Mouse (Mus musculus): ENCODE measurements around the gene Ust. TPM values are rescaled to one million over a fixed set of nuclear protein-coding genes. Genes with fewer than 3 reads are reported as not detected.

Gene Ust
- polyA plus RNA-seq, 1 experiment from 2014 or later = 3.4 TPM

- no peak for ATAC-seq (ENCODE audit: insufficient read depth, low FRiP score)
- Histone ChIP-seq H3K9ac (ENCODE audit: low read length) (no peak overlapping the region), H3K4me2 (ENCODE audit: low read depth, low read length) (no peak overlapping the region), H3K27me3 (ENCODE audit: control insufficient read depth, insufficient read depth, low read length) (no peaks in the 10 kb centered on the region), H3K27ac (ENCODE audit: low read length) (no peak overlapping the region), H3K36me3 (ENCODE audit: control insufficient read depth, insufficient read depth, low read length) (no peaks in the 10 kb centered on the region), H3K9me3 (replicated peaks; ENCODE audit: control insufficient read depth, low read length) (no peaks in the 10 kb centered on the region), H3K4me1 (ENCODE audit: control insufficient read depth, insufficient read depth, low read length) (peaks cover 9% of the 10 kb centered on the region), H3K4me3 (replicated peaks; ENCODE audit: low read length) (no peak overlapping the region)
- 58% methylated on average over 1 of the region's 1 CpGs for WGBS
These were observed 53.4 kb downstream of the Ust start for GRCm38 (mm10) chr10:8465216-8465615.

GRCm38 (mm10) chr10:8461372-8461771 lies 57.3 kb downstream of the Ust start:
- Histone ChIP-seq H3K9ac (ENCODE audit: low read length) (no peak overlapping the region), H3K4me1 (ENCODE audit: control insufficient read depth, insufficient read depth, low read length) (peaks cover 9% of the 10 kb centered on the region), H3K27ac (ENCODE audit: low read length) (no peak overlapping the region), H3K27me3 (ENCODE audit: control insufficient read depth, insufficient read depth, low read length) (no peaks in the 10 kb centered on the region), H3K4me2 (ENCODE audit: low read depth, low read length) (no peak overlapping the region), H3K36me3 (ENCODE audit: control insufficient read depth, insufficient read depth, low read length) (no peaks in the 10 kb centered on the region), H3K4me3 (replicated peaks; ENCODE audit: low read length) (no peak overlapping the region), H3K9me3 (replicated peaks; ENCODE audit: control insufficient read depth, low read length) (no peaks in the 10 kb centered on the region)
- 73% methylated on average over 5 of the region's 5 CpGs for WGBS
- ATAC-seq (ENCODE audit: insufficient read depth, low FRiP score) = no peak

GRCm38 (mm10) chr10:8454711-8455110 lies 63.9 kb downstream of the Ust start:
- Histone ChIP-seq H3K27me3 (ENCODE audit: control insufficient read depth, insufficient read depth, low read length) (no peaks in the 10 kb centered on the region), H3K4me3 (replicated peaks; ENCODE audit: low read length) (no peak overlapping the region), H3K9me3 (replicated peaks; ENCODE audit: control insufficient read depth, low read length) (no peaks in the 10 kb centered on the region), H3K4me2 (ENCODE audit: low read depth, low read length) (no peak overlapping the region), H3K4me1 (ENCODE audit: control insufficient read depth, insufficient read depth, low read length) (no peaks in the 10 kb centered on the region), H3K36me3 (ENCODE audit: control insufficient read depth, insufficient read depth, low read length) (no peaks in the 10 kb centered on the region), H3K27ac (ENCODE audit: low read length) (no peak overlapping the region), H3K9ac (ENCODE audit: low read length) (no peak overlapping the region)
- no peak for ATAC-seq (ENCODE audit: insufficient read depth, low FRiP score)
- WGBS = 74% methylated on average over 1 of the region's 1 CpGs

- ATAC-seq (ENCODE audit: insufficient read depth, low FRiP score) = no peak
- Histone ChIP-seq H3K27me3 (ENCODE audit: control insufficient read depth, insufficient read depth, low read length) (no peaks in the 10 kb centered on the region), H3K9me3 (replicated peaks; ENCODE audit: control insufficient read depth, low read length) (no peaks in the 10 kb centered on the region), H3K36me3 (ENCODE audit: control insufficient read depth, insufficient read depth, low read length) (no peaks in the 10 kb centered on the region), H3K4me2 (ENCODE audit: low read depth, low read length) (no peak overlapping the region), H3K9ac (ENCODE audit: low read length) (no peak overlapping the region), H3K4me1 (ENCODE audit: control insufficient read depth, insufficient read depth, low read length) (no peaks in the 10 kb centered on the region), H3K4me3 (replicated peaks; ENCODE audit: low read length) (no peak overlapping the region), H3K27ac (ENCODE audit: low read length) (no peak overlapping the region)
- WGBS = 39% methylated on average over 5 of the region's 5 CpGs
These were observed 70.9 kb downstream of the Ust start for GRCm38 (mm10) chr10:8447681-8448080.

- H3K9me3 ChIP-seq (replicated peaks; ENCODE audit: control insufficient read depth, low read length) = no peaks in the 10 kb centered on the region
- WGBS = 37% methylated on average over 4 of the region's 4 CpGs
- no peak overlapping the region for H3K27ac ChIP-seq (ENCODE audit: low read length)
- H3K4me1 ChIP-seq (ENCODE audit: control insufficient read depth, insufficient read depth, low read length) = no peaks in the 10 kb centered on the region
- no peak overlapping the region for H3K4me3 ChIP-seq (replicated peaks; ENCODE audit: low read length)
- H3K4me2 ChIP-seq (ENCODE audit: low read depth, low read length) = no peak overlapping the region
- no peak for ATAC-seq (ENCODE audit: insufficient read depth, low FRiP score)
- H3K27me3 ChIP-seq (ENCODE audit: control insufficient read depth, insufficient read depth, low read length) = no peaks in the 10 kb centered on the region
- H3K9ac ChIP-seq (ENCODE audit: low read length) = no peak overlapping the region
- no peaks in the 10 kb centered on the region for H3K36me3 ChIP-seq (ENCODE audit: control insufficient read depth, insufficient read depth, low read length)
These were observed 71.7 kb downstream of the Ust start for GRCm38 (mm10) chr10:8446972-8447371.

- Histone ChIP-seq H3K9ac (ENCODE audit: low read length) (no peak overlapping the region), H3K4me3 (replicated peaks; ENCODE audit: low read length) (no peak overlapping the region), H3K4me2 (ENCODE audit: low read depth, low read length) (no peak overlapping the region), H3K36me3 (ENCODE audit: control insufficient read depth, insufficient read depth, low read length) (no peaks in the 10 kb centered on the region), H3K4me1 (ENCODE audit: control insufficient read depth, insufficient read depth, low read length) (no peaks in the 10 kb centered on the region), H3K9me3 (replicated peaks; ENCODE audit: control insufficient read depth, low read length) (no peaks in the 10 kb centered on the region), H3K27me3 (ENCODE audit: control insufficient read depth, insufficient read depth, low read length) (no peaks in the 10 kb centered on the region), H3K27ac (ENCODE audit: low read length) (no peak overlapping the region)
- ATAC-seq (ENCODE audit: insufficient read depth, low FRiP score) = no peak
- WGBS = 64% methylated on average over 5 of the region's 5 CpGs
These were observed 74.6 kb downstream of the Ust start for GRCm38 (mm10) chr10:8444052-8444451.

- H3K9me3 ChIP-seq (replicated peaks; ENCODE audit: control insufficient read depth, low read length) = no peaks in the 10 kb centered on the region
- peaks cover 22% of the 10 kb centered on the region for H3K4me1 ChIP-seq (ENCODE audit: control insufficient read depth, insufficient read depth, low read length)
- no peak overlapping the region for H3K9ac ChIP-seq (ENCODE audit: low read length)
- no peaks in the 10 kb centered on the region for H3K27me3 ChIP-seq (ENCODE audit: control insufficient read depth, insufficient read depth, low read length)
- peak; percentile 86; the same call in 1 of the 2 replicates for ATAC-seq (ENCODE audit: insufficient read depth, low FRiP score)
- H3K27ac ChIP-seq (ENCODE audit: low read length) = peak overlapping the region; percentile 51; the same call in 1 of the 2 replicates
- no peaks in the 10 kb centered on the region for H3K36me3 ChIP-seq (ENCODE audit: control insufficient read depth, insufficient read depth, low read length)
- H3K4me3 ChIP-seq (replicated peaks; ENCODE audit: low read length) = no peak overlapping the region
- H3K4me2 ChIP-seq (ENCODE audit: low read depth, low read length) = no peak overlapping the region; the same call in 1 of the 2 replicates
- 42% methylated on average over 2 of the region's 2 CpGs for WGBS
These were observed 86.8 kb downstream of the Ust start for GRCm38 (mm10) chr10:8431857-8432256.

- no peak overlapping the region for H3K9ac ChIP-seq (ENCODE audit: low read length)
- no peaks in the 10 kb centered on the region for H3K9me3 ChIP-seq (replicated peaks; ENCODE audit: control insufficient read depth, low read length)
- no peaks in the 10 kb centered on the region for H3K27me3 ChIP-seq (ENCODE audit: control insufficient read depth, insufficient read depth, low read length)
- no peaks in the 10 kb centered on the region for H3K36me3 ChIP-seq (ENCODE audit: control insufficient read depth, insufficient read depth, low read length)
- WGBS = 72% methylated on average over 13 of the region's 13 CpGs
- no peak for ATAC-seq (ENCODE audit: insufficient read depth, low FRiP score)
- no peak overlapping the region for H3K4me3 ChIP-seq (replicated peaks; ENCODE audit: low read length)
- no peak overlapping the region for H3K4me2 ChIP-seq (ENCODE audit: low read depth, low read length)
- no peak overlapping the region for H3K27ac ChIP-seq (ENCODE audit: low read length)
- peaks cover 22% of the 10 kb centered on the region for H3K4me1 ChIP-seq (ENCODE audit: control insufficient read depth, insufficient read depth, low read length)
These were observed 89.5 kb downstream of the Ust start for GRCm38 (mm10) chr10:8428787-8429778.

- ATAC-seq (ENCODE audit: insufficient read depth, low FRiP score) = no peak
These were observed 90.8 kb downstream of the Ust start for GRCm38 (mm10) chr10:8427671-8428364.

More at GRCm38 (mm10) chr10:8427671-8428364, 90.8 kb downstream of the Ust start:
- no peak overlapping the region for H3K9ac ChIP-seq (ENCODE audit: low read length)
- H3K4me3 ChIP-seq (replicated peaks; ENCODE audit: low read length) = no peak overlapping the region
- 75% methylated on average over 12 of the region's 12 CpGs for WGBS
- H3K36me3 ChIP-seq (ENCODE audit: control insufficient read depth, insufficient read depth, low read length) = no peaks in the 10 kb centered on the region
- H3K9me3 ChIP-seq (replicated peaks; ENCODE audit: control insufficient read depth, low read length) = no peaks in the 10 kb centered on the region
- H3K27me3 ChIP-seq (ENCODE audit: control insufficient read depth, insufficient read depth, low read length) = no peaks in the 10 kb centered on the region
- peaks cover 22% of the 10 kb centered on the region for H3K4me1 ChIP-seq (ENCODE audit: control insufficient read depth, insufficient read depth, low read length)
- no peak overlapping the region for H3K4me2 ChIP-seq (ENCODE audit: low read depth, low read length)
- H3K27ac ChIP-seq (ENCODE audit: low read length) = no peak overlapping the region

Data from stomach, embryonic 16.5 days (tissue).